Mouse (Mus musculus) cortical plate, adult 2 months (tissue): ENCODE results near the gene Stox1.
A peak's percentile ranks its signal among the peaks of the same experiment; 100 is the strongest.

Experiments used
- CTCF ChIP-seq: fragments of 200-500 bp; IDR thresholded peaks from 2 replicates; pipeline ENCODE4 v1.5.1; 2011; ENCODE audit warnings: mild to moderate bottlenecking, control low read depth, low read length; ENCODE audit not compliant: insufficient read depth; ENCODE audit errors: extremely low read depth
- POLR2A ChIP-seq: fragments of 200-500 bp; IDR thresholded peaks from 2 replicates; pipeline ENCODE4 v1.6.1; 2011; ENCODE audit warnings: mild to moderate bottlenecking, low read length, control low read depth; ENCODE audit not compliant: insufficient read depth; ENCODE audit errors: extremely low read depth

DNA sequence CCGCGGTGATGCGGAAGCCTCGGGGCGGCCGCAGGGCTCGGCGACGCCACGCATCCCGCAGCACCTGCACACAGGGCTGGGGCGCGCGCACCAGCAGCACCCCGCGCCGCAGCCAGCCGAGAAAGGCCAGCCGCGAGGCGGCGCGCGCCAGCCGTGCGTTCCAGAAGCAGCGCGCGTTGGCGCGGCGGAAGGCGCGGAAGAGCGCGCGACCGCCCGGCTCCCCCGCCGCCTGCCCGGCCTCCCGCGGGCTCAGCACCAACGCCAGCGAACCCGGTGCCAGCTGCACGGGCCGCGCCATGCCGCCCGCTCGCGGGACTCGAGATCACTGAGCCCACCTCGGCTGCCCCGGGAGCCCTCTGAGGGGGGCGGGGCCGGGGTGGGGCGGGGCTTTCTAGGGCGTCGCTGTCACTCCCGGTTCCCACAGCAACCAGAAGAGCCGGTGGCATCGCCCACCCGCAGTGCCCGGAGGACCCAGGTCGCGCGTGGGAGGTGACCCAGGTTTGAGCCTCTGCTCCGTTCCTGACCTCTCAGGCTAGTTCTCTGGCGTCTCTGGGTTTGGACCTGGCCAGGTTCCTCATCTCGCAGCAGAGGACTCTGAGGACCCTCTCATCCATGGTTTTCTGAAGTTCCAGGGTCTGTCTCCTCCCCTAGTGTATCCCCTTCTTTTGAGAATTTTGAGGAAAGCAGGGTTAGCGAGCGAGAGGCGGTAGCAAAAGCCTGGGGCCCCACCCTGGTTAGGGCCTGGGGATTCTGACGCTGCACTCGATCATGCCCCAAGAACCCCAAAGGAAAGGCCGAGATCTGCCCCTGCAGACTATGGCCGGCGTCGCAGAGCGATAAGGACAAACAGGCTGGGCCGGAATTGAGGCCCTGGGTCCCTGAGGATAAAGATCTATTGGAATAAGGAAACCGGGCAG lies at the start of gene Stox1:
- TF ChIP-seq CTCF (peak; percentile 5; the same call in 1 of the 2 replicates), POLR2A (no peak)
